12 mouse cellular contexts compared by ENCODE assay signal in genomic region chr8:114390465-114391254, GRCm38 (mm10). TPM values are rescaled to one million over a fixed set of nuclear protein-coding genes. Genes with fewer than 3 reads are reported as not detected.
A peak's percentile ranks its signal among the peaks of the same experiment; 100 is the strongest.
DNase-seq lines count a peak whose midpoint lies in the region; ATAC-seq and TF ChIP-seq lines count a peak whose summit lies in the region.
"Had no signal": no experiment of that assay in that cellular context is flagged by ENCODE, and none has a peak within 500 bp of the region (broad histone marks: within the 10 kb centered on the region; RNA-seq: fewer than 3 reads in every experiment).

No protein-coding gene starts in this region.

- TF ChIP-seq POLR2A in spleen, adult 2 months (IDR thresholded peaks at IDR 0.05; ENCODE audit: low read depth, low read length) = no peak
- no peak for TF ChIP-seq POLR2A in brain, embryonic 14.5 days (IDR thresholded peaks at IDR 0.05; ENCODE audit: borderline replicate concordance, extremely low read depth, insufficient read depth, insufficient read length, poor library complexity, severe bottlenecking)
- no peak for TF ChIP-seq POLR2A in small intestine, adult 2 months (IDR thresholded peaks at IDR 0.05; ENCODE audit: low read depth, low read length)

- 79% methylated on average over 10 of the region's 13 CpGs for WGBS in heart, postnatal 0 days
- WGBS in spleen, adult 2 months = 39% methylated on average over 12 of the region's 13 CpGs
- WGBS in small intestine, adult 2 months = 84% methylated on average over 12 of the region's 13 CpGs

- H3K27ac ChIP-seq in heart, postnatal 0 days (ENCODE audit: low read depth) = no peak overlapping the region
- H3K27ac ChIP-seq in spleen, adult 2 months (ENCODE audit: insufficient read depth, low read length) = no peak overlapping the region
- H3K27ac ChIP-seq in small intestine, adult 2 months (ENCODE audit: insufficient read depth, low read depth, low read length) = no peak overlapping the region
- H3K27ac ChIP-seq: embryonic facial prominence, embryonic 13.5 days had no signal

- H3K36me3 ChIP-seq in heart, postnatal 0 days (replicated peaks; ENCODE audit: control insufficient read depth, insufficient read depth, low read length) = no peaks in the 10 kb centered on the region
- H3K36me3 ChIP-seq in spleen, adult 2 months (ENCODE audit: control insufficient read depth, insufficient read depth, low read length) = no peaks in the 10 kb centered on the region
- H3K36me3 ChIP-seq in small intestine, adult 2 months (ENCODE audit: control insufficient read depth, insufficient read depth, low read length) = no peaks in the 10 kb centered on the region
- H3K36me3 ChIP-seq: embryonic facial prominence, embryonic 13.5 days; heart, embryonic 12.5 days had no signal

- no peak overlapping the region for H3K4me2 ChIP-seq in heart, postnatal 0 days (ENCODE audit: low read depth, low read length)
- H3K4me2 ChIP-seq: embryonic facial prominence, embryonic 13.5 days; heart, embryonic 12.5 days had no signal

- H3K4me3 ChIP-seq in heart, postnatal 0 days (ENCODE audit: low read depth, low read length) = no peak overlapping the region
- H3K4me3 ChIP-seq in spleen, adult 2 months (ENCODE audit: extremely low read depth, insufficient read depth, insufficient read length) = no peak overlapping the region
- H3K4me3 ChIP-seq in small intestine, adult 2 months (ENCODE audit: low read depth, low read length) = no peak overlapping the region
- H3K4me3 ChIP-seq: embryonic facial prominence, embryonic 13.5 days; heart, embryonic 12.5 days had no signal

- H3K9ac ChIP-seq in heart, postnatal 0 days (replicated peaks; ENCODE audit: low read depth, low read length) = no peak overlapping the region
- H3K9ac ChIP-seq: embryonic facial prominence, embryonic 13.5 days; heart, embryonic 12.5 days had no signal

- no peaks in the 10 kb centered on the region for H3K4me1 ChIP-seq in heart, postnatal 0 days (ENCODE audit: control insufficient read depth, insufficient read depth)
- no peaks in the 10 kb centered on the region for H3K4me1 ChIP-seq in spleen, adult 2 months (ENCODE audit: control insufficient read depth, insufficient read depth, insufficient read length)
- no peaks in the 10 kb centered on the region for H3K4me1 ChIP-seq in small intestine, adult 2 months (ENCODE audit: control insufficient read depth, insufficient read depth, insufficient read length, low read length)
- H3K4me1 ChIP-seq: embryonic facial prominence, embryonic 13.5 days; heart, embryonic 12.5 days had no signal

- H3K27me3 ChIP-seq in heart, postnatal 0 days (ENCODE audit: control insufficient read depth, insufficient read depth, low read length) = no peaks in the 10 kb centered on the region
- H3K27me3 ChIP-seq in spleen, adult 2 months (ENCODE audit: control insufficient read depth, insufficient read depth, low read length) = no peaks in the 10 kb centered on the region
- H3K27me3 ChIP-seq in small intestine, adult 2 months (ENCODE audit: control insufficient read depth, insufficient read depth, low read length) = no peaks in the 10 kb centered on the region
- H3K27me3 ChIP-seq: embryonic facial prominence, embryonic 13.5 days; heart, embryonic 12.5 days had no signal

- H3K9me3 ChIP-seq in heart, postnatal 0 days (replicated peaks; ENCODE audit: control insufficient read depth, low read length) = no peaks in the 10 kb centered on the region
- H3K9me3 ChIP-seq: embryonic facial prominence, embryonic 13.5 days; heart, embryonic 12.5 days had no signal

- no peak for DNase-seq in heart, postnatal 0 days (ENCODE audit: low spot score)
- DNase-seq in heart, postnatal 4 days = no peak
- no peak for DNase-seq in spleen, adult 2 months (ENCODE audit: low read depth in 1 of 2, low spot score in 2 of 2)
- DNase-seq in spleen, adult 12 weeks (ENCODE audit: low spot score) = no peak
- no peak for DNase-seq in brain, embryonic 14.5 days (ENCODE audit: low read depth)
- no peak for DNase-seq in layer of hippocampus, adult 11-12 months (ENCODE audit: low spot score)
- no peak for DNase-seq in urinary bladder, postnatal 4 days (ENCODE audit: low spot score in 2 of 2)
- DNase-seq: layer of hippocampus, adult 9-11 months had no signal

- no peak for TF ChIP-seq EP300 in heart, postnatal 0 days (IDR thresholded peaks at IDR 0.05; ENCODE audit: low read depth)

- ATAC-seq in heart, postnatal 0 days (ENCODE audit: insufficient read depth, low read depth) = no peak

- TF ChIP-seq CTCF in heart, postnatal 0 days (IDR thresholded peaks at IDR 0.05; ENCODE audit: low read depth) = peak; percentile 38
- TF ChIP-seq CTCF in spleen, adult 2 months (IDR thresholded peaks at IDR 0.05; ENCODE audit: extremely low read depth, insufficient read depth, insufficient read length, insufficient replicate concordance) = peak; percentile 11; the same call in 1 of the 2 replicates
- peak; percentile 55; the same call in 1 of the 2 replicates for TF ChIP-seq CTCF in brain, embryonic 14.5 days (IDR thresholded peaks at IDR 0.05; ENCODE audit: borderline replicate concordance, extremely low read depth, insufficient read depth, insufficient read length)
- peak; percentile 14; the same call in 1 of the 2 replicates for TF ChIP-seq CTCF in small intestine, adult 2 months (IDR thresholded peaks at IDR 0.05; ENCODE audit: extremely low read depth, insufficient read length, insufficient replicate concordance, low read depth, low read length)

RNA-seq across cellular contexts. Expression of gene Clec3a, which starts 27.2 kb away (rescaled TPM):
- not detected in 2 replicates for total RNA-seq in heart, postnatal 0 days (2014; rRNA removed; ENCODE audit: low replicate concordance)
- not detected in 2 replicates for polyA plus RNA-seq in heart, postnatal 0 days (2015; fragmentation: Nextera tagmentation; extraction: Ambion mirVana)
- total RNA-seq in heart, postnatal 4 days (2021) = 1 to 10 TPM in 1 of 2 experiments, not detected in 1; 1.9 TPM
- not detected in 2 replicates for polyA plus RNA-seq in spleen, adult 2 months (2012; rRNA removed)
- polyA plus RNA-seq in brain, embryonic 14.5 days (2012; rRNA removed) = not detected in 2 replicates
- not detected in 2 replicates for polyA plus RNA-seq in small intestine, adult 2 months (2012; rRNA removed)
- total RNA-seq: neutrophil, adult 5-6 weeks had no signal
- polyA plus RNA-seq: embryonic facial prominence, embryonic 13.5 days; heart, embryonic 12.5 days had no signal

RNA-seq across cellular contexts. Expression of gene Wwox, which starts 48.8 kb away (rescaled TPM):
- total RNA-seq in heart, postnatal 0 days (2014; rRNA removed; ENCODE audit: low replicate concordance) = 6.0 and 7.5 TPM in 2 replicates
- 7.2 and 9.6 TPM in 2 replicates for polyA plus RNA-seq in heart, postnatal 0 days (2015; fragmentation: Nextera tagmentation; extraction: Ambion mirVana)
- total RNA-seq in heart, postnatal 4 days (2021) = 10 to 100 TPM; 10.5 to 11.3 TPM
- polyA plus RNA-seq in spleen, adult 2 months (2012; rRNA removed) = 3.8 and 4.7 TPM in 2 replicates
- polyA plus RNA-seq in brain, embryonic 14.5 days (2012; rRNA removed) = 8.7 and 11.0 TPM in 2 replicates
- polyA plus RNA-seq in small intestine, adult 2 months (2012; rRNA removed) = 2.4 and 6.0 TPM in 2 replicates
